Mouse (Mus musculus) midbrain, embryonic 16.5 days (tissue): ENCODE measurements at regions not wholly inside any gene's neighbourhood (a gene's known extent, or its start where the extent isn't known, plus 50 kb on each side); places are given as distances from the start of the nearest gene placed in this dataset.
A peak's percentile ranks its signal among the peaks of the same experiment; 100 is the strongest.

Experiments used
- ATAC-seq: fragments of 200-750 bp; cut with Nextera tagmentation; 2 replicates; pipeline ENCODE4 v1.8.0; 2017; ENCODE audit warnings: moderate TSS enrichment
- H3K27ac ChIP-seq: fragments of 300-500 bp; sonication (generic); 2 replicates; pipeline ENCODE4 v1.5.1; 2014; ENCODE audit warnings: mild to moderate bottlenecking, low read length, mixed read lengths
- H3K27me3 ChIP-seq: fragments of 300-500 bp; sonication (generic); 2 replicates; pipeline ENCODE4 v1.6.1; 2014; ENCODE audit warnings: low read depth, low read length, mixed read lengths; ENCODE audit not compliant: control insufficient read depth, insufficient read depth
- H3K36me3 ChIP-seq: fragments of 300-500 bp; sonication (generic); 2 replicates; pipeline ENCODE4 v1.6.1; 2014; ENCODE audit warnings: mild to moderate bottlenecking, low read length, moderate library complexity, mixed read lengths; ENCODE audit not compliant: control insufficient read depth, insufficient read depth
- H3K4me1 ChIP-seq: fragments of 300-500 bp; sonication (generic); 2 replicates; pipeline ENCODE4 v1.6.1; 2014; ENCODE audit warnings: mild to moderate bottlenecking, low read length, mixed read lengths; ENCODE audit not compliant: control insufficient read depth, insufficient read depth
- H3K4me2 ChIP-seq: fragments of 300-500 bp; sonication (generic); 2 replicates; pipeline ENCODE4 v1.6.1; 2014; ENCODE audit warnings: mild to moderate bottlenecking, low read length, mixed read lengths
- H3K4me3 ChIP-seq: fragments of 300-500 bp; sonication (generic); 2 replicates; pipeline ENCODE4 v1.5.1; 2014; ENCODE audit warnings: low read depth, mild to moderate bottlenecking, low read length, moderate library complexity, mixed read lengths
- H3K9ac ChIP-seq: fragments of 300-500 bp; sonication (generic); 2 replicates; pipeline ENCODE4 v1.6.1; 2014; ENCODE audit warnings: low read depth, low read length, mixed read lengths
- H3K9me3 ChIP-seq: fragments of 300-500 bp; sonication (generic); replicated peaks from 2 replicates; pipeline ENCODE4 v1.6.1; 2014; ENCODE audit warnings: mild to moderate bottlenecking, low read length, mixed read lengths; ENCODE audit not compliant: control insufficient read depth, poor library complexity, severe bottlenecking
- WGBS: fragments of 180-500 bp; shearing (Covaris S2); extraction: QIAGEN DNeasy Blood & Tissue Kit; methylation state at CpG from one replicate; pipeline ENCODE4 v1.1.7; 2014; 5-methylcytosine and 5-hydroxymethylcytosine counted together

- H3K4me1 ChIP-seq: no peaks in the 10 kb centered on the region
- H3K9me3 ChIP-seq: no peaks in the 10 kb centered on the region
- no peaks in the 10 kb centered on the region for H3K27me3 ChIP-seq
- no peak for ATAC-seq
- H3K36me3 ChIP-seq: no peaks in the 10 kb centered on the region
- no peak overlapping the region for H3K4me2 ChIP-seq
- H3K27ac ChIP-seq: no peak overlapping the region
- WGBS: 73% methylated on average over 2 of the region's 2 CpGs
- H3K4me3 ChIP-seq: no peak overlapping the region
- no peak overlapping the region for H3K9ac ChIP-seq
Observed at GRCm38 (mm10) chr1:61151742-61152141, 174.0 kb downstream of the Icos start.

GRCm38 (mm10) chr1:61152157-61152556 lies 174.4 kb downstream of the Icos start:
- Histone ChIP-seq H3K4me3 (no peak overlapping the region), H3K27ac (no peak overlapping the region), H3K27me3 (no peaks in the 10 kb centered on the region), H3K4me2 (no peak overlapping the region), H3K9me3 (no peaks in the 10 kb centered on the region), H3K36me3 (no peaks in the 10 kb centered on the region), H3K9ac (no peak overlapping the region), H3K4me1 (no peaks in the 10 kb centered on the region)
- 86% methylated on average over 5 of the region's 5 CpGs for WGBS
- no peak for ATAC-seq

GRCm38 (mm10) chr1:61154216-61154615 lies 176.5 kb downstream of the Icos start:
- Histone ChIP-seq H3K4me2 (no peak overlapping the region), H3K9me3 (no peaks in the 10 kb centered on the region), H3K27me3 (no peaks in the 10 kb centered on the region), H3K36me3 (no peaks in the 10 kb centered on the region), H3K4me1 (no peaks in the 10 kb centered on the region), H3K9ac (no peak overlapping the region), H3K4me3 (no peak overlapping the region), H3K27ac (no peak overlapping the region)
- 82% methylated on average over 3 of the region's 3 CpGs for whole genome bisulfite sequencing
- no peak for ATAC-seq

- H3K9me3 ChIP-seq: no peaks in the 10 kb centered on the region
- H3K4me3 ChIP-seq: no peak overlapping the region
- ATAC-seq: no peak
- no peaks in the 10 kb centered on the region for H3K4me1 ChIP-seq
- no peak overlapping the region for H3K4me2 ChIP-seq
- H3K27me3 ChIP-seq: no peaks in the 10 kb centered on the region
- H3K9ac ChIP-seq: no peak overlapping the region
- H3K36me3 ChIP-seq: no peaks in the 10 kb centered on the region
- H3K27ac ChIP-seq: no peak overlapping the region
- WGBS: 68% methylated on average over 4 of the region's 4 CpGs
Observed at GRCm38 (mm10) chr1:61157271-61157670, 179.5 kb downstream of the Icos start.

GRCm38 (mm10) chr1:61160505-61160904 lies 182.8 kb downstream of the Icos start:
- H3K27ac ChIP-seq: no peak overlapping the region
- no peak overlapping the region for H3K9ac ChIP-seq
- H3K4me3 ChIP-seq: no peak overlapping the region
- no peaks in the 10 kb centered on the region for H3K9me3 ChIP-seq
- WGBS: 66% methylated on average over 3 of the region's 3 CpGs
- ATAC-seq: no peak
- no peaks in the 10 kb centered on the region for H3K36me3 ChIP-seq
- no peaks in the 10 kb centered on the region for H3K4me1 ChIP-seq
- H3K4me2 ChIP-seq: no peak overlapping the region
- no peaks in the 10 kb centered on the region for H3K27me3 ChIP-seq

GRCm38 (mm10) chr1:61164271-61164670 lies 186.5 kb downstream of the Icos start:
- 94% methylated on average over 2 of the region's 2 CpGs for WGBS
- no peak for ATAC-seq
- no peaks in the 10 kb centered on the region for H3K36me3 ChIP-seq
- H3K9ac ChIP-seq: no peak overlapping the region
- no peak overlapping the region for H3K4me2 ChIP-seq
- no peak overlapping the region for H3K4me3 ChIP-seq
- H3K27ac ChIP-seq: no peak overlapping the region
- H3K4me1 ChIP-seq: no peaks in the 10 kb centered on the region
- no peaks in the 10 kb centered on the region for H3K27me3 ChIP-seq
- H3K9me3 ChIP-seq: no peaks in the 10 kb centered on the region

GRCm38 (mm10) chr1:61171941-61172340 lies 194.2 kb downstream of the Icos start:
- no peak for ATAC-seq
- Histone ChIP-seq H3K4me2 (no peak overlapping the region), H3K27ac (no peak overlapping the region), H3K27me3 (no peaks in the 10 kb centered on the region), H3K9ac (no peak overlapping the region), H3K9me3 (no peaks in the 10 kb centered on the region), H3K4me1 (no peaks in the 10 kb centered on the region), H3K36me3 (no peaks in the 10 kb centered on the region), H3K4me3 (no peak overlapping the region)
- WGBS: 62% methylated on average over 6 of the region's 6 CpGs

GRCm38 (mm10) chr1:61172946-61173345 lies 195.2 kb downstream of the Icos start:
- Histone ChIP-seq H3K9ac (no peak overlapping the region), H3K9me3 (no peaks in the 10 kb centered on the region), H3K27ac (no peak overlapping the region), H3K27me3 (no peaks in the 10 kb centered on the region), H3K4me1 (no peaks in the 10 kb centered on the region), H3K36me3 (no peaks in the 10 kb centered on the region), H3K4me3 (no peak overlapping the region), H3K4me2 (no peak overlapping the region)
- no peak for ATAC-seq
- WGBS: 73% methylated on average over 6 of the region's 6 CpGs

- H3K4me1 ChIP-seq: peaks cover 11% of the 10 kb centered on the region
- no peak for ATAC-seq
- H3K27ac ChIP-seq: no peak overlapping the region
- H3K4me2 ChIP-seq: no peak overlapping the region
- H3K27me3 ChIP-seq: no peaks in the 10 kb centered on the region
- H3K36me3 ChIP-seq: no peaks in the 10 kb centered on the region
- H3K9ac ChIP-seq: no peak overlapping the region
- no peaks in the 10 kb centered on the region for H3K9me3 ChIP-seq
- WGBS: 95% methylated on average over 2 of the region's 2 CpGs
- no peak overlapping the region for H3K4me3 ChIP-seq
Observed at GRCm38 (mm10) chr1:61175239-61175638, 197.5 kb downstream of the Icos start.

- Histone ChIP-seq H3K9ac (no peak overlapping the region), H3K4me2 (no peak overlapping the region)
- ATAC-seq: peak; percentile 50; the same call in 1 of the 2 replicates
Observed at GRCm38 (mm10) chr1:61179461-61179860, 201.7 kb downstream of the Icos start.

More at GRCm38 (mm10) chr1:61179461-61179860, 201.7 kb downstream of the Icos start:
- 12% methylated on average over 9 of the region's 9 CpGs for WGBS
- peaks cover 28% of the 10 kb centered on the region for H3K4me1 ChIP-seq
- H3K36me3 ChIP-seq: no peaks in the 10 kb centered on the region
- H3K27ac ChIP-seq: peak overlapping the region; percentile 67
- no peaks in the 10 kb centered on the region for H3K27me3 ChIP-seq
- no peaks in the 10 kb centered on the region for H3K9me3 ChIP-seq
- no peak overlapping the region for H3K4me3 ChIP-seq
